Mouse (Mus musculus) midbrain, postnatal 0 days (tissue): ENCODE data around the gene Defb18. TPM values are rescaled to one million over a fixed set of nuclear protein-coding genes. Genes with fewer than 3 reads are reported as not detected.
"Not testable (repeated sequence)": the region's sequence is repeated elsewhere in the genome, so short reads cannot be mapped to it uniquely, and the experiment has no call there.

ENCODE experiments used
- ATAC-seq: fragments of 200-750 bp; cut with Nextera tagmentation; 2 replicates; pipeline ENCODE4 v1.8.0; 2017; ENCODE audit warnings: moderate number of reproducible peaks, mild to moderate bottlenecking, moderate TSS enrichment, moderate library complexity; ENCODE audit not compliant: low FRiP score
- DNase-seq: peaks from one replicate; pipeline ENCODE4 v3.0.0-alpha.2; 2015; ENCODE audit warnings: low spot score
- H3K27ac ChIP-seq: fragments of 300-500 bp; sonication (generic); 2 replicates; pipeline ENCODE4 v1.5.1; 2014; ENCODE audit warnings: low read depth, mild to moderate bottlenecking, low read length, mixed read lengths
- H3K27me3 ChIP-seq: fragments of 300-500 bp; sonication (generic); 2 replicates; pipeline ENCODE4 v1.6.1; 2014; ENCODE audit warnings: low read length, control low read depth, mixed read lengths; ENCODE audit not compliant: insufficient read depth
- H3K36me3 ChIP-seq: fragments of 300-500 bp; sonication (generic); 2 replicates; pipeline ENCODE4 v1.6.1; 2014; ENCODE audit warnings: low read length, control low read depth, mixed read lengths; ENCODE audit not compliant: insufficient read depth
- H3K4me1 ChIP-seq: fragments of 300-500 bp; sonication (generic); 2 replicates; pipeline ENCODE4 v1.6.1; 2014; ENCODE audit warnings: mild to moderate bottlenecking, control low read depth, antibody characterized with exemption, low read length, mixed read lengths; ENCODE audit not compliant: insufficient read depth
- H3K4me2 ChIP-seq: fragments of 300-500 bp; sonication (generic); 2 replicates; pipeline ENCODE4 v1.6.1; 2014; ENCODE audit warnings: low read depth, mild to moderate bottlenecking, low read length, mixed read lengths; ENCODE audit not compliant: poor library complexity, severe bottlenecking
- H3K4me3 ChIP-seq: fragments of 300-500 bp; sonication (generic); 2 replicates; pipeline ENCODE4 v1.5.1; 2014; ENCODE audit warnings: low read depth, mild to moderate bottlenecking, low read length, moderate library complexity
- H3K9ac ChIP-seq: fragments of 300-500 bp; sonication (generic); replicated peaks from 2 replicates; pipeline ENCODE4 v1.6.1; 2014; ENCODE audit warnings: mild to moderate bottlenecking, low read length, moderate library complexity, mixed read lengths; ENCODE audit not compliant: poor library complexity, severe bottlenecking
- H3K9me3 ChIP-seq: fragments of 300-500 bp; sonication (generic); 2 replicates; pipeline ENCODE4 v1.6.1; 2016; ENCODE audit warnings: low read length, control low read depth
- CTCF ChIP-seq: IDR thresholded peaks from 2 replicates; pipeline ENCODE4 v1.5.1; 2016; ENCODE audit warnings: antibody characterized with exemption, mild to moderate bottlenecking
- WGBS: fragments of 180-500 bp; shearing (Covaris S2); extraction: QIAGEN DNeasy Blood & Tissue Kit; methylation state at CpG from one replicate; pipeline ENCODE4 v1.1.7; 2014; 5-methylcytosine and 5-hydroxymethylcytosine counted together
- polyA plus RNA-seq: library from polyadenylated mRNA; unstranded; fragments of >200 nt; fragmentation: Nextera tagmentation; extraction: Ambion mirVana; gene quantifications from 2 replicates; pipeline ENCODE4 v1.2.1, GENCODE M21; 2015
- total RNA-seq: library from RNA; depleted of rRNA; stranded (reverse); fragments of >200 nt; gene quantifications from 2 replicates; pipeline ENCODE4 v1.2.3, GENCODE M21; 2014; rRNA removed

The Defb18 gene
- total RNA-seq (not detected in 2 replicates), polyA plus RNA-seq (not detected in 2 replicates)

- Histone ChIP-seq H3K4me3 (no peak within 1 kb of the TSS), H3K27me3 (no peaks in the 10 kb centered on the region), H3K27ac (no peak within 1 kb of the TSS), H3K36me3 (no peaks in the 10 kb centered on the region), H3K9me3 (no peaks in the 10 kb centered on the region), H3K4me1 (no peaks in the 10 kb centered on the region), H3K4me2 (no peak within 1 kb of the TSS), H3K9ac (no peak within 1 kb of the TSS)
- WGBS = 80% methylated on average over 1 of the region's 1 CpGs
- no peak for TF ChIP-seq CTCF
- no peak for DNase-seq
- no peak for ATAC-seq
Observed at GRCm38 (mm10) chr1:18237343-18237742, at the start of gene Defb18. Gene Defb18 (minus strand): TSS chr1:18237443.

DNA sequence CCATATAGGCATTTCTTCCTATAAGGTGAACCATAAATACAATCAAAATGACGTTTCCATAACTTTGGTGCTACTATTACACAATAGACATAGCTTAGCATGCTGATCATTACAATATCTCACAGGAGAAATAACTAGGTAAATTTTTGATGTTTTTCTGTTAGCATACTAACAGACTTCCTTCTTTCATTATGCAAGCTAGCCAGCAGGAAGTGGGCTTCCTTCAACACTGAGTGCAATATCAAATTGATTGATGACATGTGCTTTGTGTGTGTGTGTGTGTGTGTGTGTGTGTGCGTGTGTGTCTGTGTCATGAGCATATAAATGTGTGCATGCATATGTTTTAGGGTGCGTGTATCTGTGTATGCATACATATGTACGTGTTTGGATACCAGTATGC is 33.9 kb upstream of the Defb18 start:
- no peaks in the 10 kb centered on the region for H3K4me1 ChIP-seq
- no peaks in the 10 kb centered on the region for H3K36me3 ChIP-seq
- TF ChIP-seq CTCF = no peak
- no peak overlapping the region for H3K4me3 ChIP-seq
- no peaks in the 10 kb centered on the region for H3K9me3 ChIP-seq
- H3K4me2 ChIP-seq = no peak overlapping the region
- H3K27ac ChIP-seq = no peak overlapping the region
- ATAC-seq = no peak
- no peak overlapping the region for H3K9ac ChIP-seq
- no peaks in the 10 kb centered on the region for H3K27me3 ChIP-seq
- 93% methylated on average over 4 of the region's 4 CpGs for WGBS
- no peak for DNase-seq

DNA sequence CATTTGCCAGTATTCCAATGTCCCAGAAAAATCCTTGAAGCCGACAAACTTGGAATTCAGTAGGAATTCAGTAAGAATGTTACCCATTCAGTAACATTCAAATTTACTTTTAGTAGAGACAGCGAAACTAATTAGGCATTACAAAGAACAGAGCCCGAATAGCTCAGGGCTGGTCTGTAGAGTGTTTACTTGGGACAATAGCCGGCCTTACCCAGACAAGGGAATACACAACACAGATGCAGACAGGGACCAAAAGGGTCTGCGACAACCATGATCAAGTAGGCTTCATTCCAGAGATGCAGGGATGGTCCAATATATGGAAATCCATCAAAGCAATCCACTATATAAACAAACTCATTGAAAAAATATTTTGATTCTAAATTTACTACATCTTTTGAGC is 31.6 kb upstream of the Defb18 start:
- 50% methylated on average over 5 of the region's 5 CpGs for WGBS
- ATAC-seq = no peak
- no peak overlapping the region for H3K4me3 ChIP-seq
- no peaks in the 10 kb centered on the region for H3K27me3 ChIP-seq
- no peak overlapping the region for H3K27ac ChIP-seq
- H3K9ac ChIP-seq = no peak overlapping the region
- no peaks in the 10 kb centered on the region for H3K36me3 ChIP-seq
- no peak overlapping the region for H3K4me2 ChIP-seq
- no peaks in the 10 kb centered on the region for H3K4me1 ChIP-seq
- no peak for DNase-seq
- TF ChIP-seq CTCF = no peak
- H3K9me3 ChIP-seq = no peaks in the 10 kb centered on the region

- Histone ChIP-seq H3K9me3 (no peaks in the 10 kb centered on the region), H3K27me3 (no peaks in the 10 kb centered on the region), H3K4me2 (no peak within 1 kb of the TSS), H3K4me1 (no peaks in the 10 kb centered on the region), H3K4me3 (no peak within 1 kb of the TSS), H3K36me3 (no peaks in the 10 kb centered on the region), H3K27ac (no peak within 1 kb of the TSS), H3K9ac (no peak within 1 kb of the TSS)
- ATAC-seq (no peak), DNase-seq (no peak)
- no peak for TF ChIP-seq CTCF
Observed at GRCm38 (mm10) chr1:18265038-18265437, 27.8 kb upstream of the Defb18 start, which contains the start of gene Defb41. Gene Defb41 (minus strand): TSS chr1:18265138.

DNA sequence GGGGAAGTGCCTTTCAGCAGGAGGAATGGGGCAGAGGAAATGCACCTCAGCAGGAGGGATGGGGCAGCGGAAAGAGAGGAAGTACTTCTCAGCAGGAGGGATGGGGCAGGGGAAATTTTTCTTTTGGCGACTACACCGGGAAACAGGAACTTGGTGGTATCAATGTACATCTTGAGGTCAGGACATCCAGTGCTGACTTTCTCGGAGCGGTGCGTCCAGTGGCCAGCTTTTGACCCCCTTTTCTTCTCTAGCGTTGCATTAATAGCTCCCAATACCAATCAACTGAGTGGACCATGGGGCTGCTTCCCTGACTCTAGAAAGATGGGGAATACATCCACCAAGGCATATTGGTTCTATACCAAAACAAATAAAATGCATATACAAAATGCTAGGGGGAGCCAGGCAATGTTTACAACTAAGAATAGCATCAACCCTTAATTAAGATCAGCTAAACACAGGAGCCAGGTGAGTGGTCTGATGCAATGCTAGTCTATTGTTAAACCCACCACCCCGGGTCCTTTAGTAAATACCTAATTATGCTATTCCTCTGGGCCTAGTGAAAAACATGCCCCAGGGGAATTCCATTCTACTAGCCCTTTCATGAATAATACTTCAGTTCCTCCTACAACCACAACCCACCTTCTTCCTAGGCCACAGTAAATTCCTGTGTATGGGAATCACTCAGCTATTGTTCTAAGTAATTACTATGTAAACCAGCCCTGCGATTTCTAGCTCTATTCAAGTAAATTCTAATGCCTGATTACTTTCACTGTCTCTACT is 8.7 kb upstream of the Defb18 start:
- not testable (repeated sequence) for ATAC-seq, H3K9ac ChIP-seq, H3K27ac ChIP-seq, H3K4me1 ChIP-seq, H3K27me3 ChIP-seq, H3K36me3 ChIP-seq, H3K9me3 ChIP-seq, DNase-seq, H3K4me2 ChIP-seq, H3K4me3 ChIP-seq
- WGBS = 87% methylated on average over 9 of the region's 9 CpGs

- DNase-seq = no peak
- no peaks in the 10 kb centered on the region for H3K27me3 ChIP-seq
- no peak overlapping the region for H3K9ac ChIP-seq
- WGBS = 61% methylated on average over 3 of the region's 3 CpGs
- TF ChIP-seq CTCF = no peak
- H3K27ac ChIP-seq = no peak overlapping the region
- H3K9me3 ChIP-seq = no peaks in the 10 kb centered on the region
- H3K36me3 ChIP-seq = no peaks in the 10 kb centered on the region
- H3K4me3 ChIP-seq = no peak overlapping the region
- H3K4me2 ChIP-seq = no peak overlapping the region
- no peaks in the 10 kb centered on the region for H3K4me1 ChIP-seq
- ATAC-seq = no peak
Observed at GRCm38 (mm10) chr1:18223385-18223945, 13.8 kb downstream of the Defb18 start.
